Mouse (Mus musculus) erythroblast, embryonic 14.5 days (primary cell): ENCODE measurements around the gene Enkd1.

Experiments
- GATA1 ChIP-seq: IDR thresholded peaks from 2 replicates; pipeline ENCODE4 v1.6.1; 2012; ENCODE audit warnings: low read length, inconsistent platforms, mixed read lengths
- TAL1 ChIP-seq: IDR thresholded peaks from 3 replicates; pipeline ENCODE4 v1.6.1; 2012; ENCODE audit warnings: low read length, inconsistent platforms, mixed read lengths

- TF ChIP-seq TAL1 (no peak), GATA1 (no peak)
Measured at GRCm38 (mm10) chr8:105689983-105690360, 18.0 kb downstream of the Enkd1 start.
